21 mouse cellular contexts compared by ENCODE assay signal in the genomic region with DNA sequence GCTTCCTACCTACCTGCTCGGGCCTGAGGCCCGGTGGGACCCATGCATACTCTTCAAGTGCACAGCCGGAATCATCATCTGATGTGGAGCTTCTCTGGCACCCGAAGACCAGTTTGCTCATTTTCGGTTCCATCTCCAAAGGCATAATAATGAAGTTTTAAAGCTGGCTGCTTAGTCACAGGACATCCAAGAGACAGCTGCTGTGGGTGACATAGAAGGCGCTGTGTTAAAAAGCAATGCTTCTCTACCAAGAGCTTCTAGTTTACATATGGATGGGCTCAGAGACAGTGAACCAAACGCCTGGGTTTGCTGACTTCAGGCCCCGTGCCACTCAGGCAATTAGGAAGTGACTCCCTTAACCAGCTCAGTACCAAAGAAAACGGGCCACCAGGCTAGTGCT.
A peak's percentile ranks its signal among the peaks of the same experiment; 100 is the strongest.
DNase-seq lines count a peak whose midpoint lies in the region; ATAC-seq and TF ChIP-seq lines count a peak whose summit lies in the region.
"Had no signal": no experiment of that assay in that cellular context is flagged by ENCODE, and none has a peak within 500 bp of the region (broad histone marks: within the 10 kb centered on the region; RNA-seq: fewer than 3 reads in every experiment).

No protein-coding gene starts in this region.

- no peak for ATAC-seq in embryonic facial prominence, embryonic 13.5 days (ENCODE audit: insufficient number of reproducible peaks, insufficient read depth, low FRiP score, low TSS enrichment, low read depth)
- no peak for ATAC-seq in heart, postnatal 0 days (ENCODE audit: insufficient read depth, low read depth)
- ATAC-seq in limb, embryonic 13.5 days (ENCODE audit: low FRiP score, low read depth), result no peak
- ATAC-seq in stomach, postnatal 0 days (ENCODE audit: low FRiP score, low TSS enrichment), result no peak
- ATAC-seq: forebrain, embryonic 15.5 days; liver, embryonic 12.5 days had no signal

- no peaks in the 10 kb centered on the region for H3K27me3 ChIP-seq in embryonic facial prominence, embryonic 13.5 days
- peaks cover 32% of the 10 kb centered on the region for H3K27me3 ChIP-seq in embryonic facial prominence, embryonic 10.5 days (replicated peaks; ENCODE audit: low read depth, poor library complexity, severe bottlenecking)
- H3K27me3 ChIP-seq in heart, postnatal 0 days (ENCODE audit: control insufficient read depth, insufficient read depth, low read length), result no peaks in the 10 kb centered on the region
- H3K27me3 ChIP-seq in limb, embryonic 13.5 days, result no peaks in the 10 kb centered on the region
- H3K27me3 ChIP-seq in limb, embryonic 10.5 days (ENCODE audit: low read depth, poor library complexity, severe bottlenecking), result 0 out of 2 replicates have a peak, but pooled peaks cover 4% of the 10 kb centered on the region
- no peaks in the 10 kb centered on the region for H3K27me3 ChIP-seq in stomach, postnatal 0 days (ENCODE audit: control insufficient read depth, insufficient read depth, low read length)
- H3K27me3 ChIP-seq: limb, embryonic 12.5 days; lung, embryonic 15.5 days had no signal

- no peak overlapping the region for H3K4me3 ChIP-seq in embryonic facial prominence, embryonic 13.5 days
- H3K4me3 ChIP-seq in embryonic facial prominence, embryonic 10.5 days, result no peak overlapping the region
- H3K4me3 ChIP-seq in heart, postnatal 0 days (ENCODE audit: low read depth, low read length), result no peak overlapping the region
- H3K4me3 ChIP-seq in limb, embryonic 13.5 days, result no peak overlapping the region
- H3K4me3 ChIP-seq in limb, embryonic 10.5 days, result no peak overlapping the region
- no peak overlapping the region for H3K4me3 ChIP-seq in stomach, postnatal 0 days (ENCODE audit: low read depth, low read length)
- H3K4me3 ChIP-seq: forebrain, embryonic 15.5 days; hindbrain, embryonic 15.5 days; limb, embryonic 12.5 days; liver, embryonic 12.5 days; lung, embryonic 15.5 days; midbrain, embryonic 10.5 days; neural tube, embryonic 15.5 days had no signal

- intact Hi-C loops in heart, postnatal 25 days (cut with DNase I), result loop anchor here (2.0 to 10.0 kb wide), 3 partner anchors 16 to 702 kb away; no protein-coding TSS in a partner anchor
- intact Hi-C loops in gastrocnemius, postnatal 36 days (cut with DNase I), result no loop called here

- no peak for TF ChIP-seq CTCF in heart, postnatal 0 days (IDR thresholded peaks at IDR 0.05; ENCODE audit: low read depth)
- no peak for TF ChIP-seq CTCF in stomach, postnatal 0 days (IDR thresholded peaks at IDR 0.05; ENCODE audit: low read depth)

- WGBS in embryonic facial prominence, embryonic 13.5 days, result 42% methylated on average over 9 of the region's 9 CpGs
- WGBS in embryonic facial prominence, embryonic 10.5 days, result 37% methylated on average over 9 of the region's 9 CpGs
- 36% methylated on average over 9 of the region's 9 CpGs for WGBS in heart, postnatal 0 days
- WGBS in limb, embryonic 13.5 days, result 32% methylated on average over 9 of the region's 9 CpGs
- 20% methylated on average over 9 of the region's 9 CpGs for WGBS in limb, embryonic 10.5 days
- WGBS in stomach, postnatal 0 days, result 46% methylated on average over 9 of the region's 9 CpGs

- DNase-seq in embryonic facial prominence, embryonic 10.5 days (ENCODE audit: low spot score), result no peak
- no peak for DNase-seq in heart, postnatal 0 days (ENCODE audit: low spot score)
- DNase-seq in heart, postnatal 25 days (ENCODE audit: low spot score), result no peak
- no peak for DNase-seq in limb, embryonic 10.5 days (ENCODE audit: low spot score)
- DNase-seq in stomach, postnatal 0 days (ENCODE audit: low spot score), result no peak
- no peak for DNase-seq in gastrocnemius, postnatal 36 days
- DNase-seq: adrenal gland, postnatal 14 days; cerebellum, adult 9-10 months; gastrocnemius, postnatal 25 days; kidney, adult 11 months; right cerebral cortex, adult 18-20 months had no signal

- peaks cover 33% of the 10 kb centered on the region for H3K36me3 ChIP-seq in embryonic facial prominence, embryonic 13.5 days
- peaks cover 26% of the 10 kb centered on the region for H3K36me3 ChIP-seq in embryonic facial prominence, embryonic 10.5 days (replicated peaks)
- peaks cover 37% of the 10 kb centered on the region for H3K36me3 ChIP-seq in heart, postnatal 0 days (replicated peaks; ENCODE audit: control insufficient read depth, insufficient read depth, low read length)
- peaks cover 32% of the 10 kb centered on the region for H3K36me3 ChIP-seq in limb, embryonic 13.5 days
- peaks cover 27% of the 10 kb centered on the region for H3K36me3 ChIP-seq in limb, embryonic 10.5 days
- peaks cover 6% of the 10 kb centered on the region for H3K36me3 ChIP-seq in stomach, postnatal 0 days (ENCODE audit: control insufficient read depth, insufficient read depth, low read length)

- H3K4me1 ChIP-seq in embryonic facial prominence, embryonic 13.5 days, result peaks cover 42% of the 10 kb centered on the region
- H3K4me1 ChIP-seq in embryonic facial prominence, embryonic 10.5 days, result peaks cover 50% of the 10 kb centered on the region
- peaks cover 38% of the 10 kb centered on the region for H3K4me1 ChIP-seq in heart, postnatal 0 days (ENCODE audit: control insufficient read depth, insufficient read depth)
- peaks cover 59% of the 10 kb centered on the region for H3K4me1 ChIP-seq in limb, embryonic 13.5 days
- peaks cover 64% of the 10 kb centered on the region for H3K4me1 ChIP-seq in limb, embryonic 10.5 days
- H3K4me1 ChIP-seq in stomach, postnatal 0 days (replicated peaks; ENCODE audit: control insufficient read depth, insufficient read depth), result no peaks in the 10 kb centered on the region

- H3K27ac ChIP-seq in embryonic facial prominence, embryonic 13.5 days, result no peak overlapping the region
- no peak overlapping the region for H3K27ac ChIP-seq in embryonic facial prominence, embryonic 10.5 days (replicated peaks)
- peak overlapping the region; percentile 17; the same call in 1 of the 2 replicates for H3K27ac ChIP-seq in heart, postnatal 0 days (ENCODE audit: low read depth)
- H3K27ac ChIP-seq in limb, embryonic 13.5 days, result no peak overlapping the region
- H3K27ac ChIP-seq in limb, embryonic 10.5 days, result no peak overlapping the region
- H3K27ac ChIP-seq in stomach, postnatal 0 days (replicated peaks), result peak overlapping the region; percentile 45; the same call in 1 of the 2 replicates
- H3K27ac ChIP-seq: forebrain, embryonic 15.5 days; hindbrain, embryonic 15.5 days; limb, embryonic 12.5 days; liver, embryonic 12.5 days; lung, embryonic 15.5 days; macrophage; midbrain, embryonic 10.5 days; neural tube, embryonic 15.5 days had no signal

- H3K9me3 ChIP-seq in embryonic facial prominence, embryonic 13.5 days, result no peaks in the 10 kb centered on the region
- no peaks in the 10 kb centered on the region for H3K9me3 ChIP-seq in embryonic facial prominence, embryonic 10.5 days
- H3K9me3 ChIP-seq in heart, postnatal 0 days (replicated peaks; ENCODE audit: control insufficient read depth, low read length), result no peaks in the 10 kb centered on the region
- no peaks in the 10 kb centered on the region for H3K9me3 ChIP-seq in limb, embryonic 13.5 days
- H3K9me3 ChIP-seq in limb, embryonic 10.5 days (replicated peaks), result no peaks in the 10 kb centered on the region
- H3K9me3 ChIP-seq in stomach, postnatal 0 days (ENCODE audit: control insufficient read depth, low read length), result no peaks in the 10 kb centered on the region
- H3K9me3 ChIP-seq: forebrain, embryonic 15.5 days; hindbrain, embryonic 15.5 days; limb, embryonic 12.5 days; liver, embryonic 12.5 days; lung, embryonic 15.5 days; midbrain, embryonic 10.5 days; neural tube, embryonic 15.5 days had no signal

- no peak overlapping the region for H3K4me2 ChIP-seq in embryonic facial prominence, embryonic 13.5 days
- H3K4me2 ChIP-seq in heart, postnatal 0 days (ENCODE audit: low read depth, low read length), result no peak overlapping the region
- H3K4me2 ChIP-seq in limb, embryonic 13.5 days (replicated peaks), result no peak overlapping the region
- no peak overlapping the region for H3K4me2 ChIP-seq in stomach, postnatal 0 days (replicated peaks; ENCODE audit: low read depth)
- H3K4me2 ChIP-seq: forebrain, embryonic 15.5 days; hindbrain, embryonic 15.5 days; limb, embryonic 12.5 days; liver, embryonic 12.5 days; lung, embryonic 15.5 days; neural tube, embryonic 15.5 days had no signal

- no peak for TF ChIP-seq EP300 in heart, postnatal 0 days (IDR thresholded peaks at IDR 0.05; ENCODE audit: low read depth)
- no peak for TF ChIP-seq EP300 in stomach, postnatal 0 days (optimal IDR thresholded peaks at IDR 0.05)

- peak overlapping the region; percentile 11; the same call in 1 of the 2 replicates for H3K9ac ChIP-seq in embryonic facial prominence, embryonic 13.5 days
- H3K9ac ChIP-seq in heart, postnatal 0 days (replicated peaks; ENCODE audit: low read depth, low read length), result 0 out of 2 replicates have a peak overlapping the region, but pooled peaks have one; percentile 0
- H3K9ac ChIP-seq in limb, embryonic 13.5 days, result 0 out of 2 replicates have a peak overlapping the region, but pooled peaks have one; percentile 21
- no peak overlapping the region for H3K9ac ChIP-seq in stomach, postnatal 0 days (ENCODE audit: low read length)
- H3K9ac ChIP-seq: forebrain, embryonic 15.5 days; hindbrain, embryonic 15.5 days; limb, embryonic 12.5 days; liver, embryonic 12.5 days; lung, embryonic 15.5 days; neural tube, embryonic 15.5 days had no signal

Comparison
In these comparisons a context has a peak if more than half of its experiments do, and no peak if none do; other contexts are left out.
1. H3K27ac ChIP-seq: peak in heart, postnatal 0 days (single experiment) and stomach, postnatal 0 days (single experiment); none in embryonic facial prominence, embryonic 13.5 days (single experiment), embryonic facial prominence, embryonic 10.5 days (single experiment), limb, embryonic 13.5 days (single experiment) and limb, embryonic 10.5 days (single experiment).